Mouse (Mus musculus): ENCODE results near the gene Dnah11. TPM values are rescaled to one million over a fixed set of nuclear protein-coding genes. Genes with fewer than 3 reads are reported as not detected.

Gene Dnah11
- polyA plus RNA-seq, 1 experiment, result not detected

GRCm38 (mm10) chr12:118072181-118072872, 126.5 kb downstream of the Dnah11 start:
- no peak overlapping the region for H3K4me3 ChIP-seq (ENCODE audit: insufficient read depth, low read depth, low read length)
- TF ChIP-seq POLR2A (IDR thresholded peaks at IDR 0.05; ENCODE audit: insufficient read depth, low read depth, low read length) (no peak), CTCF (IDR thresholded peaks at IDR 0.05; ENCODE audit: insufficient read depth, low read depth, low read length) (no peak)
- no peak overlapping the region for H3K27ac ChIP-seq (ENCODE audit: insufficient read depth, low read depth, low read length)
- WGBS, result 78% methylated on average over 3 of the region's 3 CpGs
- H3K4me1 ChIP-seq (ENCODE audit: control insufficient read depth, insufficient read depth, low read length), result no peaks in the 10 kb centered on the region

- TF ChIP-seq POLR2A (IDR thresholded peaks at IDR 0.05; ENCODE audit: insufficient read depth, low read depth, low read length) (no peak), CTCF (IDR thresholded peaks at IDR 0.05; ENCODE audit: insufficient read depth, low read depth, low read length) (no peak)
- WGBS, result 77% methylated on average over 1 of the region's 1 CpGs
- Histone ChIP-seq H3K4me1 (ENCODE audit: control insufficient read depth, insufficient read depth, low read length) (no peaks in the 10 kb centered on the region), H3K27ac (ENCODE audit: insufficient read depth, low read depth, low read length) (no peak overlapping the region), H3K4me3 (ENCODE audit: insufficient read depth, low read depth, low read length) (no peak overlapping the region)
Measured at GRCm38 (mm10) chr12:118071667-118072066, 127.2 kb downstream of the Dnah11 start.

GRCm38 (mm10) chr12:118068785-118069184, 130.1 kb downstream of the Dnah11 start:
- TF ChIP-seq CTCF (IDR thresholded peaks at IDR 0.05; ENCODE audit: insufficient read depth, low read depth, low read length), result no peak
- no peak for TF ChIP-seq POLR2A (IDR thresholded peaks at IDR 0.05; ENCODE audit: insufficient read depth, low read depth, low read length)
- 83% methylated on average over 4 of the region's 4 CpGs for WGBS
- Histone ChIP-seq H3K4me3 (ENCODE audit: insufficient read depth, low read depth, low read length) (no peak overlapping the region), H3K4me1 (ENCODE audit: control insufficient read depth, insufficient read depth, low read length) (no peaks in the 10 kb centered on the region), H3K27ac (ENCODE audit: insufficient read depth, low read depth, low read length) (no peak overlapping the region)

GRCm38 (mm10) chr12:118062343-118062742, 136.5 kb downstream of the Dnah11 start:
- H3K4me3 ChIP-seq (ENCODE audit: insufficient read depth, low read depth, low read length), result no peak overlapping the region
- no peaks in the 10 kb centered on the region for H3K4me1 ChIP-seq (ENCODE audit: control insufficient read depth, insufficient read depth, low read length)
- no peak overlapping the region for H3K27ac ChIP-seq (ENCODE audit: insufficient read depth, low read depth, low read length)
- 96% methylated on average over 6 of the region's 6 CpGs for WGBS
- TF ChIP-seq CTCF (IDR thresholded peaks at IDR 0.05; ENCODE audit: insufficient read depth, low read depth, low read length), result no peak
- TF ChIP-seq POLR2A (IDR thresholded peaks at IDR 0.05; ENCODE audit: insufficient read depth, low read depth, low read length), result no peak

- Histone ChIP-seq H3K4me1 (ENCODE audit: control insufficient read depth, insufficient read depth, low read length) (no peaks in the 10 kb centered on the region), H3K4me3 (ENCODE audit: insufficient read depth, low read depth, low read length) (no peak overlapping the region), H3K27ac (ENCODE audit: insufficient read depth, low read depth, low read length) (no peak overlapping the region)
- WGBS, result 30% methylated on average over 10 of the region's 10 CpGs
- TF ChIP-seq POLR2A (IDR thresholded peaks at IDR 0.05; ENCODE audit: insufficient read depth, low read depth, low read length) (no peak), CTCF (IDR thresholded peaks at IDR 0.05; ENCODE audit: insufficient read depth, low read depth, low read length) (no peak)
Measured at GRCm38 (mm10) chr12:118056876-118057275, 142.0 kb downstream of the Dnah11 start.

GRCm38 (mm10) chr12:118045381-118045780, 153.5 kb downstream of the Dnah11 start:
- no peak overlapping the region for H3K4me3 ChIP-seq (ENCODE audit: insufficient read depth, low read depth, low read length)
- 93% methylated on average over 4 of the region's 4 CpGs for WGBS
- no peaks in the 10 kb centered on the region for H3K4me1 ChIP-seq (ENCODE audit: control insufficient read depth, insufficient read depth, low read length)
- TF ChIP-seq POLR2A (IDR thresholded peaks at IDR 0.05; ENCODE audit: insufficient read depth, low read depth, low read length), result no peak
- H3K27ac ChIP-seq (ENCODE audit: insufficient read depth, low read depth, low read length), result no peak overlapping the region

- Histone ChIP-seq H3K4me1 (ENCODE audit: control insufficient read depth, insufficient read depth, low read length) (no peaks in the 10 kb centered on the region), H3K4me3 (ENCODE audit: insufficient read depth, low read depth, low read length) (no peak overlapping the region), H3K27ac (ENCODE audit: insufficient read depth, low read depth, low read length) (no peak overlapping the region)
- 100% methylated on average over 1 of the region's 1 CpGs for WGBS
- TF ChIP-seq CTCF (IDR thresholded peaks at IDR 0.05; ENCODE audit: insufficient read depth, low read depth, low read length), result no peak
- TF ChIP-seq POLR2A (IDR thresholded peaks at IDR 0.05; ENCODE audit: insufficient read depth, low read depth, low read length), result no peak
Measured at GRCm38 (mm10) chr12:118043130-118043647, 155.7 kb downstream of the Dnah11 start.

GRCm38 (mm10) chr12:118042196-118042595, 156.6 kb downstream of the Dnah11 start:
- no peaks in the 10 kb centered on the region for H3K4me1 ChIP-seq (ENCODE audit: control insufficient read depth, insufficient read depth, low read length)
- no peak for TF ChIP-seq POLR2A (IDR thresholded peaks at IDR 0.05; ENCODE audit: insufficient read depth, low read depth, low read length)
- TF ChIP-seq CTCF (IDR thresholded peaks at IDR 0.05; ENCODE audit: insufficient read depth, low read depth, low read length), result no peak
- no peak overlapping the region for H3K27ac ChIP-seq (ENCODE audit: insufficient read depth, low read depth, low read length)
- WGBS, result 39% methylated on average over 2 of the region's 2 CpGs
- no peak overlapping the region for H3K4me3 ChIP-seq (ENCODE audit: insufficient read depth, low read depth, low read length)

GRCm38 (mm10) chr12:118034990-118035389, 163.9 kb downstream of the Dnah11 start:
- no peak overlapping the region for H3K27ac ChIP-seq (ENCODE audit: insufficient read depth, low read depth, low read length)
- 74% methylated on average over 1 of the region's 1 CpGs for WGBS

More at GRCm38 (mm10) chr12:118034990-118035389, 163.9 kb downstream of the Dnah11 start:
- TF ChIP-seq CTCF (IDR thresholded peaks at IDR 0.05; ENCODE audit: insufficient read depth, low read depth, low read length), result no peak
- no peak for TF ChIP-seq POLR2A (IDR thresholded peaks at IDR 0.05; ENCODE audit: insufficient read depth, low read depth, low read length)
- no peaks in the 10 kb centered on the region for H3K4me1 ChIP-seq (ENCODE audit: control insufficient read depth, insufficient read depth, low read length)
- H3K4me3 ChIP-seq (ENCODE audit: insufficient read depth, low read depth, low read length), result no peak overlapping the region

All from olfactory bulb, adult 2 months (tissue).